In the genomic region with DNA sequence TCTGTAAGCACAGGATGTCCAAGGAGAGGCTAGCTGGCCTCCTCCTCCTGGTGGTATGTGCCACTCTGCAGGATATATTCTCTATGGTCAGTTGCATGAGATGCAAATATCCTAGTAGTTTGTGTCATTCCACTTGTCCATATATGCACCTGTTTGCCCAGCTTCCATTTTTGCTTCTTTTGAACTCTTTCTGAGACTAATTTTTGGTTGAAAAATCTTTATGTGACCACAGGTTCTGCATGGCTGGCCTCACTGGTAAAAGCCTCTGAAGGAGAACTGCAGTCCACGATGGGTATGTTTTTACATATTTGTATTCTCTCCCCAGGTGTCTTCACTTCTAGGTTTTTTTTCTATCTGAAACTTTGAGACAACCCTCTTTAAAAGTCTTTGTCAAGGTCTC, we compare ENCODE assay signal across 22 mouse cellular contexts. TPM values are rescaled to one million over a fixed set of nuclear protein-coding genes. Genes with fewer than 3 reads are reported as not detected.
DNase-seq lines count a peak whose midpoint lies in the region; TF ChIP-seq lines count a peak whose summit lies in the region.
"Had no signal": no experiment of that assay in that cellular context is flagged by ENCODE, and none has a peak within 500 bp of the region (broad histone marks: within the 10 kb centered on the region; RNA-seq: fewer than 3 reads in every experiment).

No protein-coding gene starts in this region.

- H3K36me3 ChIP-seq in CH12.LX (replicated peaks in 1 of 2; ENCODE audit: control insufficient read depth in 1 of 2, insufficient read depth in 1 of 2, low read length in 1 of 2): no peaks in the 10 kb centered on the region
- H3K36me3 ChIP-seq in splenic B cell, adult 2 months (ENCODE audit: control insufficient read depth, insufficient read depth, low read length, poor library complexity, severe bottlenecking): no peaks in the 10 kb centered on the region
- H3K36me3 ChIP-seq: G1E had no signal

- H3K4me3 ChIP-seq in CH12.LX (replicated peaks in 1 of 3; ENCODE audit: low read depth in 2 of 3, low read length in 2 of 3, poor library complexity in 1 of 3): no peak overlapping the region

- peak overlapping the region; percentile 21; the same call in 1 of the 2 replicates for H3K4me2 ChIP-seq in CH12.LX (ENCODE audit: insufficient read depth, low read depth, poor library complexity, severe bottlenecking)

- H3K27ac ChIP-seq in CH12.LX (ENCODE audit: insufficient read depth, low read depth): no peak overlapping the region

- DNase-seq in A20 (ENCODE audit: low read depth, low spot score) (peak; percentile 80), CH12.LX (ENCODE audit: extremely low read depth) (peak; percentile 62)
- peak; percentile 6 for DNase-seq in B cell, adult 2 months
- peak; percentile 25 for DNase-seq in splenic B cell, adult 2 months (ENCODE audit: low read depth, low spot score)
- no peak for DNase-seq in frontal cortex, postnatal 36 days (ENCODE audit: low spot score in 2 of 2)
- DNase-seq in cerebellum, postnatal 25 days: no peak
- DNase-seq in cerebellum, postnatal 10 days: no peak
- no peak for DNase-seq in lung, postnatal 25 days (ENCODE audit: low spot score)
- DNase-seq: adrenal gland, adult 2 months; adrenal gland, adult 8-10 months; adrenal gland, postnatal 10 days; adrenal gland, postnatal 14 days; adrenal gland, postnatal 25 days; adrenal gland, postnatal 36 days; cerebellum, adult 11 months; cerebellum, adult 11-12 months; cerebellum, adult 18-20 months; cerebellum, adult 2 months; cerebellum, adult 8-10 months had no signal

- H3K9ac ChIP-seq in CH12.LX (ENCODE audit: insufficient read depth, low read depth): no peak overlapping the region

- no peak for TF ChIP-seq POLR2A in CH12.LX (IDR thresholded peaks at IDR 0.05; ENCODE audit: low read depth, low read length)

- dilution Hi-C loops in CH12.LX (cut with MboI; ENCODE audit: extremely low pct_ligation_motif_present, extremely low pct_unique_long_range_greater_than_20kb, low sequenced_read_pairs): no loop called here

- no peak for TF ChIP-seq RAD21 in CH12.LX (IDR thresholded peaks at IDR 0.05; ENCODE audit: low read depth, low read length)

- TF ChIP-seq CTCF in CH12.LX (conservative IDR thresholded peaks at IDR 0.05 in 1 of 2, IDR thresholded peaks at IDR 0.05 in 1 of 2; ENCODE audit: low read depth in 2 of 2, low read length in 2 of 2): no peak

- in situ Hi-C loops in CH12.LX (cut with MboI; ENCODE audit: low pct_ligation_motif_present, low pct_unique_long_range_greater_than_20kb, low sequenced_read_pairs): loop anchor here (25.0 kb wide), 1 partner anchor 320 kb away; no protein-coding TSS in a partner anchor

- H3K27me3 ChIP-seq in CH12.LX (replicated peaks): no peaks in the 10 kb centered on the region
- H3K27me3 ChIP-seq in splenic B cell, adult 2 months (ENCODE audit: control insufficient read depth, insufficient read depth, low read length, poor library complexity, severe bottlenecking): no peaks in the 10 kb centered on the region
- H3K27me3 ChIP-seq: Patski had no signal

- H3K9me3 ChIP-seq in CH12.LX (replicated peaks; ENCODE audit: low read length): no peaks in the 10 kb centered on the region
- H3K9me3 ChIP-seq: G1E had no signal

- no peaks in the 10 kb centered on the region for H3K79me2 ChIP-seq in CH12.LX (replicated peaks; ENCODE audit: control insufficient read depth, extremely low read depth, insufficient read depth, poor library complexity, severe bottlenecking)

- H3K4me1 ChIP-seq in CH12.LX (ENCODE audit: control insufficient read depth in 1 of 2, insufficient read depth in 2 of 2): peaks cover 6 to 51% of the 10 kb centered on the region in 2 experiments

- TF ChIP-seq EP300 in CH12.LX (IDR thresholded peaks at IDR 0.05; ENCODE audit: low read length): peak; percentile 65

TF ChIP-seq in CH12.LX, 34 proteins besides CTCF, POLR2A, EP300 and RAD21:
- TF ChIP-seq ZNF384 (IDR thresholded peaks at IDR 0.05; ENCODE audit: low read depth, low read length) (peak; percentile 79), SIN3A (IDR thresholded peaks at IDR 0.05; ENCODE audit: low read length) (no peak), ZMIZ1 (IDR thresholded peaks at IDR 0.05; ENCODE audit: low read depth, low read length) (no peak), BHLHE40 (IDR thresholded peaks at IDR 0.05; ENCODE audit: low read depth, low read length) (0 out of 2 replicates have a peak, but pooled peaks have one; percentile 7), PAX5 (IDR thresholded peaks at IDR 0.05; ENCODE audit: low read length) (no peak), MAFK (IDR thresholded peaks at IDR 0.05; ENCODE audit: insufficient replicate concordance, low read length) (no peak), USF2 (conservative IDR thresholded peaks at IDR 0.05; ENCODE audit: low read depth, low read length) (no peak)

RNA-seq across cellular contexts. Expression of gene Perp, which starts 37.4 kb away (rescaled TPM):
- total RNA-seq in CH12.LX (2012; rRNA removed): 0.38 and 0.51 TPM in 2 replicates
- not detected in 2 replicates for total RNA-seq in CH12.LX (2014; rRNA removed)
- 0.16 TPM in 1 of 2 replicates, not detected in the other for polyA plus RNA-seq in CH12.LX (2012; ENCODE audit: insufficient read length, low read depth)
- total RNA-seq: G1E, MEL had no signal
- polyA plus RNA-seq: G1E had no signal

Comparison
In these comparisons a context has a peak if more than half of its experiments do, and no peak if none do; other contexts are left out.
1. DNase-seq: peak in A20 (single experiment), B cell, adult 2 months (2 of 2), CH12.LX (single experiment) and splenic B cell, adult 2 months (single experiment); none in frontal cortex, postnatal 36 days (0 of 2), cerebellum, postnatal 25 days (0 of 2), cerebellum, postnatal 10 days (0 of 2) and lung, postnatal 25 days (single experiment).